Mouse (Mus musculus) adipocyte (in vitro differentiated cells): Measurements from ENCODE around the gene Dhrs7c.

Experiments
- DNase-seq: peaks from one replicate; pipeline ENCODE4 v3.0.0-alpha.2; 2016; ENCODE audit warnings: low spot score

Gene Dhrs7c

GRCm38 (mm10) chr11:67797931-67798330 lies at the start of gene Dhrs7c:
Gene Dhrs7c, plus strand, starts transcription at chr11:67798187.
- DNase-seq = no peak

DNA sequence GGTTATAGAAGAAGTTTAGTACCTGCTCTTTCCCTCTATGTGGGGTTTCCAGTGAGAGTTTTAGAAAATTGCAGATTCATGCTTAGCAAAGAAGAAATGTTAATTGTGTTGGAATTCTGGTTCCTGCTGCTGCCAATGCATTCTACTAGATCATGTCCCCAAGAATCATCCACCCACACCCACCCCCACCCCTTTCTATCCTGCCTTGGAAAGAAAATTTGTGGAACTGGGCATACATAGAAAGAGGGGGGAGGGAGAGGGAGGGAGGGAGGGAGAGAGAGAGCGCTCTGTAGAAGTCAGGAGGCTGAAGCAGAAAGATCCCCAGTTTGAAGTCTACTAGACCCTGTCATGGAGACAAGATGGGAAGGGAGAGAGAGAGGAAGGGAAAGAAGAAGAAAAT lies 41.7 kb upstream of the Dhrs7c start:
- DNase-seq = no peak

DNA sequence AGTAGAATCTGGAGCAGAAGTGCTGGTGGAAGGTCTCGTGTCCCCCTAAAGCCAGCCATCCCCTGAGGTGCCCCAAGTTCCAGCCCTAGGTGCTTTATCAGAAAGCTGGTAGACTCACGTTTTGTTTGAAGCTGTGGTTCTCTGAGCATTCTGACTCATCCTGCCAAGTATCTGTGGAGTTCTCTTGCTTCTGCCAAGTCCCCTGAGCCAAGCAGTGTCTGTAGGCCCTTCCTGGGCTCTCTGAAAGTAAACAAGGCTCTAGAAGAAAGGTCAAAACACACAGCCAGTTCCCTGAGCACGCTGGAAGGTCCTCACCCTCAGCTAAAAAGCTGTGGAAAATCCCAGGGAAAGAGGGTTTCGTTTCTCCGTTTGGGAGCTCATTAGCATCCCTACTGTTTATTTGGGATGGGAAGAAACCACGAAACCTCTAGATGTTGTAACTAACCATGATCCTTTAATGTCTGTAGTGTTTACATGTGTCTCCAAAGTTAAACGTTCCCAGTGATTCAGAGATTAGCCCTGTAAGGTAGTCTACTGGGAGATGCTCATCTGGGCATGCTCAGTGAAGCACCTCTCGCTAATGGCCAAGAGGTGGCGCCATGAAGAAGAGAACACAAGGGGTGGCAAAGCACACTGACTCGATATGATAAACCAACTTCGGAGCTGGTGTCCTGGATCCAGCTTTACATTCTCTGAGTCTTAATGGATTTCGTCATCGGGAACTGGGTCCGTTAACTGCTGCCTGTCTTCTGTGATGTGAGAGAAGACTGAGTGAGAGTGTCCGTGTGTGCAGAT lies 40.4 kb upstream of the Dhrs7c start:
- DNase-seq = peak; percentile 52

DNA sequence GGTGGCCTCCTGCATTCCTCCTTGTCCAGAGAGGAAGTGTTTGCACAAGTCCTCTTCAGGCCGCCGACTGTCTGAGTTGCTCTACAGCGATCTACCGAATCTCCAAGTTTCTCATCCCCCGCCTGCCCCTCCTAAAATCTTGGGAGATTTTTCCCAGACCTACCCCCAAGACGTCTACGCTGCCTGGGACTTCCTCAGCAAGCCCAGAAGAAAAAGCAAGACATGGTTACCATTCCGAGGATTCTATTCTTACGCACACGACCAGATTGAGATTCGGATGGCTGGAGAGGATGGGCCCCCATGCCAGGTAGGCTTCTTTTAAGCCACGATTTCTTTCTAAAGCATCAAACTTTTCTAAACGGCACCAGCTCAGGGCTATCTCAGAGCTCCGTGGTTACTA lies 26.9 kb upstream of the Dhrs7c start, which contains the start of gene Glp2r:
TSS of gene Glp2r (minus strand) at position 101 of the 400 bp plus-strand sequence.
- DNase-seq = no peak

DNA sequence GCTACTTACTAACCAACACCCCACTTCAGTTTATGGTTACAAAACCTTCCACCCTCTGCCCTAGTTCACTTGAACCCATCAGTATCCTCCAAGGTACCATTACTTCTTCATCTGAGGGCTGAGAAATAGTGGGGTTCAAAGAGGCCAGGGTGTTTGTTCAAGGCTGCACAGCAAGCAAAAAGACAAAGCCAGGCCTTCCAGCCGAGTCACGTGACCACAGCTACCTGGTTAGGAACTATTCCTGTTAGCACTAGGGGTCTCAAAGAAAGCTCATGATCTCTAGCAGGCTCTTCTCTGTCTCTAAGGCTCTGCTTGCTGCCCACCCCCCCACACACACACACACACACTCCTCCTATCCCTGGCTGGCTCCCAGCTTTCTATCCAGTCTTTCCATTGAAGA lies 26.3 kb upstream of the Dhrs7c start:
- no peak for DNase-seq

GRCm38 (mm10) chr11:67772577-67772976 lies 25.4 kb upstream of the Dhrs7c start:
- peak; percentile 51 for DNase-seq

GRCm38 (mm10) chr11:67774379-67774778 lies 23.6 kb upstream of the Dhrs7c start, which contains the start of gene Gsg1l2:
Gene Gsg1l2, plus strand, starts transcription at chr11:67774608.
- no peak for DNase-seq

DNA sequence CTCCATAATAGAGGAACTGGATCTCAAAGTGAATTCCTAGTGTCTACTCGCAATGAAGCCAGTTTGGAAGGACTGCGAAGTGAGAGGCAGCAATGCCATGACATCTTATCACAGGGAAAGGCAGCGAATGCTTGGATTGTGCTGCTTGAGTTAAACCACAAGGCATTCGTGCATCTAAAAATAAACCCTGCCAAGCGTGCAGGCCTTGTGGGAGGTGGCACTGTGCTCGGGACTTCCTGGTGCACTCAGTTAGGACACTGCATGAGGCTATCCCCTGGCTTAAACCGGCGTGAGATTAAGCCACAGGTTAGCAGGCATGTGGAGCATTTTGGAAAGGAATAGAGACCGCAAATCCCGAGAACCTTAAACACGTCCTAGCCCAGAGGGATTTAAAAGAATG lies 7.8 kb upstream of the Dhrs7c start:
- DNase-seq = no peak

DNA sequence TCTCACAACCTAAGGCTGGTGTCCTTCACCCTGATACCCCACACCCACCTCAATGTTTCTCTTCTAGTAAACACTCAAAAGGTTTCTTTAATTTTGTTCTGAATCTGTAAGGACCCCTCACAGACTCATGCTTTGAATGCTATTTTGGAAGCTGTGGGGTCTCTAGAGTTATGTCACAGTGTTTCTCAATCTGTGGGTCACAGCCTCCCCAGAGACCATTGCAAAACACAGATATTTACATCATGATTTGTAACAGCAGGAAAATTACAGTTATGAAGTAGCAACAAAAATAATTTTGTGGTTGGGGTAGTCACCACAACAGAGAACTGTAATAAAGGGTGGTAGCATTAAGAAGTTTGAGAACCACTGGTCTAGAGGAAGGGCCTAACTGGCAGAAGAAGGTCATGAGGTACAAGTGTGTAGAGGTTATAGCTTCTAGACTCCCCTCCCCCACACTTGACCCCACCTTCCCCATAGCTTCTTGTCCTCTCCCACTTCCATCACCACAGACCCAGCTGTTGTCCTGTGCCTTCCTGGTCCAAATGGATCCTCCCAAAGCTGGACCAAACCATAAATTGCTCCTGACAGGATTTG lies 2.2 kb downstream of the Dhrs7c start:
- DNase-seq = no peak

GRCm38 (mm10) chr11:67801169-67801568 lies 3.2 kb downstream of the Dhrs7c start:
- no peak for DNase-seq

GRCm38 (mm10) chr11:67805538-67805937 lies 7.6 kb downstream of the Dhrs7c start:
- DNase-seq = no peak

DNA sequence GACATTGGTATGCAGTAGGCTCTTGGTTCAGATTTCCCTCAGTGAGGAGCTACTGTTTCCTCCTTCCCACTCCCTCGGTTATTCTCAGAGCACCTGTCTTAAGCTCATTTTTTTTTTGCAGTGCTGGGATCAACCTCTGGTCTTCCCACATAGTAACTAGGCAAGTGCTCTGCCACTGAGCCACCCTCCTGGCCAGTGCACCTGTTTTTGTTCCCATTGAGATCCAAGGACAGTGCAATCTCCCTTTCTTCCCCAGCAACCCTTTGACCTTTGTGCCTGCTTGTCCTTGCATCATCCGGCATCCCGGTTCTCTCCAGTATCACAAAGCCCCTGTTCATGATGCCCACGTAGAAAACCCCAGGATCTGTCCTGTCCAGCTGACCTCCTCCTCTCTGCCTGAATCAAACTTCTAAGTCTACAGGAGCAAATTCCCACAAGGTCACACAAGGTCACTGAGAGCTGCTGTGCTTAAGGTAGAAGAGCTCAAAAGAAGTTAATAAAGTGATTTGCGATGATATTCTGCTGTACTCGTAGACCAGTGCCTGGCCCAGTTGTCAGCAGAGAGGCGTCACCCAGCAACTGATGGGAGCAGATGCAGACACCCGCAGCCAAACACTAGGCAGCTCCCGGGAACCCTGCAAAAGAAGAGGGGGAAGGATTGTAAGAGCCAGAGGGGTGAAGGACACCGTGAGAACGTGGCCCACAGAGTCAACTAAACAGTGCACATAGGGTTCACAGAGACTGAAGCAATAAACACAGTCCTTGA lies 9.0 kb downstream of the Dhrs7c start:
- DNase-seq = no peak

GRCm38 (mm10) chr11:67808051-67808450 lies 10.1 kb downstream of the Dhrs7c start:
- DNase-seq = no peak

DNA sequence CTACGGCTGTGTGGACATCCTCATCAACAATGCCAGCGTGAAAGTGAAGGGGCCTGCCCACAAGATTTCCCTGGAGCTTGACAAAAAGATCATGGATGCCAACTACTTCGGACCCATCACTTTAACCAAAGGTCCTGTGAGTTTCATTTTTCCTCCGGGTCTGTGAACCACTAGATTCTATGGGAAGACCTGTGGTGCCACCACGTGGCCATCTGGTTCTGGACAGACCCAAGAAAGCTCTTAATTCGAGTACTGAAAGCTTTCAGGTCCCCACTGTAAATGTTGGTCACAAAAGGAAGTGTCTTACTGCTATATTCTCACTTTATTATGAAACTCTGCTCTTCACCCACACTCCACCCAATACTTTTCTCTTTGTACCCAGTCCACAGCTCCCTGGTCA lies 13.5 kb downstream of the Dhrs7c start:
- DNase-seq = peak; percentile 20

GRCm38 (mm10) chr11:67819604-67820003 lies 21.6 kb downstream of the Dhrs7c start:
- DNase-seq = peak; percentile 39

GRCm38 (mm10) chr11:67820221-67820620 lies 22.2 kb downstream of the Dhrs7c start:
- peak; percentile 28 for DNase-seq

DNA sequence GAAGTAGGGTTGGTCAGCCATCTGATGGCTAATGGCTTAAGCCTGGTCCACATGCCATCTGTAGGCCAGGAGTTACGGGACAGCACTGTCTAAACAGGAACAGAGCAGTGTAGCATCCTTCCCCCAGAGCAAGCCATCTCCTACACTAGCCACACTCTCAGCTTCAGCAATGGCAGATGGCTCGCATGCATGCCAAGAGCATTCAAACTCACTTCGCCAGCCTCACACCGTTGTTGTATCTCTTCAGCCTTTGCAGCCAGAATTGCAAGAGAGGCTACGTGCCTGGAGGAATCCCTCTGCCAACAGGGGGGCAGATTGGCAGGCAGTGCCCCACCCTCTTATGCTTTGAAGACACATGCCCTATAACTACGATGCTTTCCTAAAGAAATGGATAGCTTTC lies 23.6 kb downstream of the Dhrs7c start:
- DNase-seq = no peak

DNA sequence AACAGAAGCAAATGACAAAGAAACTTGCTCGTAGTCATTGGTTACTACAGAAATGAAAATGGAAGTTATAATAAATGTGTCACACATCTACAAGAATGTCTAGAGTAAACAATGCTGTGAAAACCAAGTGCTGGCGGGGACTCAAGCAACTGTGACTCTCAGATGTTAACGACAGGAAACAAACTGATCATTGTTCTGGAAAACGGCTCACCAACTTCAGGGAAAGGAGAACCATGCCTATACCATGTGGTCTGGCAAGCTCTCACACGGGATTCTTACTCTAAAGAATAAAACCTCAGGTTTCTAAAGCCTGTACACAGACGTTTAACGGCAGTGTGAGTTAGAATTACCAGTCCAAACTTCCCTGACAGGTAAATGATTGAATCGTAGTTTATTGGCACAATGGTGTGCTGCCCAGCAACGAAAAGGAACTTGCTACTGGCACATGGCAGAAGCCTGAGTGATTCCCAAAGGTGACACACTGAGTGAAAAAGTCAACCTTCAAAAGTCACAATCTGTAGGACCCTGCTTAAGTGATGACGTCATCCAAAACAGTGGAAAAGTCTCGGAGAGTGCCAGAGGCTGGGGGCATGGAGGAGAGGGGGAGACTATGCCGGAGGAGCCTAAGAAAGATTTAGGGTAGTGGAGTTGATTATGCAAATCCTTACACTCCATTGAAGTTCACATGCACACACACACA lies 30.5 kb downstream of the Dhrs7c start:
- no peak for DNase-seq

- DNase-seq = no peak
These were observed 31.5 kb downstream of the Dhrs7c start for GRCm38 (mm10) chr11:67829530-67829929.

DNA sequence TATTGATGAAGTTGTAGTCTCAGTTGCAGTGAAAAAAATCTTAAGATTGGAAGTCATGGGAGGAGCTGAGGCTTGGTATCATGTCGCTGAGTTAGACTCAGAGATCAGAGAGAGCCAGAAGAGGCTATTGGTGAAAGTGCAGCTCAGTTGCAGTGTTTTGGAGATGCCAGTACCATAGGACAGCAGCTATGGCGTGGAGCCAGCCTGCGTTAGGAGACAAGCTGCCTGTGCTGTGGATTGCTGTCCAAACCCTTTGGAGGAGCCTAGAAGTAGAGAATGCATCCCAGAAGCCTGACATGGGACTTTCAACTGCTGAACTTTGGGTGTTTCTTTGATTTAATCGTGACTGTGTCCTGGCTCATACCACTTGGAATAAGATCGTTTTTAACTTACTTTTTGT lies 33.8 kb downstream of the Dhrs7c start:
- DNase-seq = no peak

GRCm38 (mm10) chr11:67835408-67836078 lies 37.6 kb downstream of the Dhrs7c start:
- no peak for DNase-seq

GRCm38 (mm10) chr11:67839810-67840209 lies 41.8 kb downstream of the Dhrs7c start:
- DNase-seq = no peak
